Mouse (Mus musculus) CH12.LX (cell line): ENCODE measurements around the gene Pnrc2.

ENCODE experiments used
- BHLHE40 ChIP-seq: IDR thresholded peaks from 2 replicates; pipeline ENCODE4 v1.6.1; 2011; ENCODE audit warnings: mild to moderate bottlenecking, low read depth, low read length, improper control_type of control experiment
- CHD1 ChIP-seq: IDR thresholded peaks from 2 replicates; pipeline ENCODE4 v1.6.1; 2012; ENCODE audit warnings: low read depth, low read length, improper control_type of control experiment, inconsistent platforms
- CTCF ChIP-seq, 2 experiments: IDR thresholded peaks in 1 of 2; conservative IDR thresholded peaks in 1 of 2; 2 replicates each; pipeline ENCODE4 v1.5.1; 2011 to 2012; ENCODE audit warnings: low read depth in 2 of 2, low read length in 2 of 2, improper control_type of control experiment in 1 of 2, inconsistent platforms in 1 of 2, mild to moderate bottlenecking in 1 of 2, moderate library complexity in 1 of 2
- MAX ChIP-seq: IDR thresholded peaks from 2 replicates; pipeline ENCODE4 v1.6.1; 2011; ENCODE audit warnings: low read length, improper control_type of control experiment
- POLR2A ChIP-seq: IDR thresholded peaks from 2 replicates; pipeline ENCODE4 v1.6.1; 2011; ENCODE audit warnings: low read depth, mild to moderate bottlenecking, improper control_type of control experiment, low read length
- TCF12 ChIP-seq: IDR thresholded peaks from 2 replicates; pipeline ENCODE4 v1.6.1; 2014; ENCODE audit warnings: low read depth, mild to moderate bottlenecking, inconsistent platforms, low read length, improper control_type of control experiment

GRCm38 (mm10) chr4:135888448-135889057 lies 14.9 kb upstream of the Pnrc2 start:
- TF ChIP-seq CHD1 = no peak
- TF ChIP-seq POLR2A = no peak
- no peak for TF ChIP-seq TCF12
- no peak for TF ChIP-seq BHLHE40
- TF ChIP-seq CTCF (conservative IDR thresholded peaks at IDR 0.05 in 1 of 2, IDR thresholded peaks at IDR 0.05 in 1 of 2; ENCODE audit: low read depth in 2 of 2, low read length in 2 of 2) = no peak
- no peak for TF ChIP-seq MAX
